Mouse (Mus musculus): ENCODE measurements around the gene Ppm1a.

- TF ChIP-seq ZMIZ1 (IDR thresholded peaks at IDR 0.05; ENCODE audit: low read depth, low read length) (no peak), ZKSCAN1 (IDR thresholded peaks at IDR 0.05; ENCODE audit: low read depth, low read length) (no peak), CTCF (IDR thresholded peaks at IDR 0.05 in 2 of 3, conservative IDR thresholded peaks at IDR 0.05 in 1 of 3; ENCODE audit: control insufficient read depth in 1 of 3, insufficient read depth in 1 of 3, low read depth in 2 of 3, low read length in 3 of 3, poor library complexity in 1 of 3, severe bottlenecking in 1 of 3) (no peak), POLR2A (IDR thresholded peaks at IDR 0.05; ENCODE audit: control insufficient read depth in 1 of 2, insufficient read depth in 1 of 2, low read depth in 1 of 2, low read length in 2 of 2, poor library complexity in 1 of 2) (no peak), E2F4 (IDR thresholded peaks at IDR 0.05; ENCODE audit: borderline replicate concordance, low read depth, low read length) (no peak), TBP (IDR thresholded peaks at IDR 0.05; ENCODE audit: low read depth, low read length) (no peak), TCF12 (IDR thresholded peaks at IDR 0.05; ENCODE audit: low read depth, low read length) (no peak), MYB (IDR thresholded peaks at IDR 0.05; ENCODE audit: low read depth, low read length) (no peak), NRF1 (IDR thresholded peaks at IDR 0.05; ENCODE audit: insufficient read depth, low read depth, low read length, poor library complexity, severe bottlenecking) (no peak), EP300 (IDR thresholded peaks at IDR 0.05; ENCODE audit: low read depth in 1 of 2, low read length in 2 of 2) (no peak), HCFC1 (IDR thresholded peaks at IDR 0.05; ENCODE audit: low read depth, low read length) (no peak), MAFK (IDR thresholded peaks at IDR 0.05; ENCODE audit: borderline replicate concordance, low read depth, low read length) (no peak), ZC3H11A (IDR thresholded peaks at IDR 0.05; ENCODE audit: low read depth, low read length) (no peak)
Observed at GRCm38 (mm10) chr12:72841500-72841899, 84.2 kb downstream of the Ppm1a start.
